In the genomic region with DNA sequence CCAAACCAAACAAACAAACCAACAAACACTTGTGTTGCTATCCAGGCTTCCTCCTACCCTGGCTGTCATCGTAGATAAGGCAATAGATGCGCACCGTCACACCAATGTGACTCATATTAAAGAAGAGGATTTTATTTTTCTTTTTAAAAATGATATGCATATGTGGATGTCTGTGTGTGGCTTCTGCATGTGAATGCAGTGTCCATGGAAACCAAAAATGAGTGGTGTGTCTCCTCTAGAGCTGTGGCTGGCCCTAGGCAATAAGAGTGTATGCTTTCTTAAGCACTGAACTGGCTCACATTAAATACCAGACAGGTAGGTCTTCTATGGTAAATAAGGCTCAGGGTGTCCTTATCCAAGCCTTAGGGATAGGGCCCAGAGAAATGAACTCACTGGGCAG, we compare ENCODE assay signal across 27 mouse cellular contexts. TPM values are rescaled to one million over a fixed set of nuclear protein-coding genes. Genes with fewer than 3 reads are reported as not detected.
DNase-seq lines count a peak whose midpoint lies in the region; ATAC-seq and TF ChIP-seq lines count a peak whose summit lies in the region.
"Had no signal": no experiment of that assay in that cellular context is flagged by ENCODE, and none has a peak within 500 bp of the region (broad histone marks: within the 10 kb centered on the region; RNA-seq: fewer than 3 reads in every experiment).

No protein-coding gene starts in this region.

- no peak overlapping the region for H3K9ac ChIP-seq in kidney, embryonic 15.5 days
- H3K9ac ChIP-seq in liver, embryonic 12.5 days = no peak overlapping the region
- H3K9ac ChIP-seq in liver, postnatal 0 days (replicated peaks) = no peak overlapping the region
- no peak overlapping the region for H3K9ac ChIP-seq in liver, embryonic 16.5 days (ENCODE audit: low read depth, low read length)
- H3K9ac ChIP-seq: heart, embryonic 13.5 days; hindbrain, embryonic 15.5 days; limb, embryonic 12.5 days; neural tube, embryonic 15.5 days; stomach, embryonic 15.5 days had no signal

- 93% methylated on average over 3 of the region's 3 CpGs for WGBS in kidney, embryonic 15.5 days
- WGBS in kidney, adult 2 months = 95% methylated on average over 3 of the region's 3 CpGs
- 67% methylated on average over 3 of the region's 3 CpGs for WGBS in liver, embryonic 12.5 days (ENCODE audit: insufficient replicate concordance)
- WGBS in liver, postnatal 0 days (ENCODE audit: insufficient replicate concordance) = 71% methylated on average over 3 of the region's 3 CpGs
- WGBS in liver, embryonic 16.5 days (ENCODE audit: insufficient replicate concordance) = 39% methylated on average over 3 of the region's 3 CpGs

- H3K27ac ChIP-seq in kidney, embryonic 15.5 days = peak overlapping the region; percentile 59
- H3K27ac ChIP-seq in kidney, adult 2 months (ENCODE audit: insufficient read depth, low read depth, low read length) = no peak overlapping the region
- H3K27ac ChIP-seq in liver, embryonic 12.5 days = peak overlapping the region; percentile 84; the same call in 1 of the 2 replicates
- no peak overlapping the region for H3K27ac ChIP-seq in liver, postnatal 0 days (ENCODE audit: low read depth)
- H3K27ac ChIP-seq in liver, embryonic 16.5 days (ENCODE audit: low read length) = 0 out of 2 replicates have a peak overlapping the region, but pooled peaks have one; percentile 12
- H3K27ac ChIP-seq: heart, embryonic 13.5 days; hindbrain, embryonic 10.5 days; hindbrain, embryonic 15.5 days; limb, embryonic 12.5 days; neural tube, embryonic 15.5 days; stomach, embryonic 15.5 days had no signal

- H3K4me1 ChIP-seq in kidney, embryonic 15.5 days = peaks cover 21% of the 10 kb centered on the region
- no peaks in the 10 kb centered on the region for H3K4me1 ChIP-seq in kidney, adult 2 months (ENCODE audit: control insufficient read depth, insufficient read depth, low read length)
- peaks cover 66% of the 10 kb centered on the region for H3K4me1 ChIP-seq in liver, embryonic 12.5 days
- H3K4me1 ChIP-seq in liver, postnatal 0 days (ENCODE audit: insufficient read depth) = no peaks in the 10 kb centered on the region
- H3K4me1 ChIP-seq in liver, embryonic 16.5 days (ENCODE audit: control insufficient read depth, low read depth, low read length) = peaks cover 29% of the 10 kb centered on the region
- H3K4me1 ChIP-seq: heart, embryonic 13.5 days; hindbrain, embryonic 10.5 days; hindbrain, embryonic 15.5 days; limb, embryonic 12.5 days; neural tube, embryonic 15.5 days had no signal

- no peak for TF ChIP-seq CTCF in kidney, adult 2 months (conservative IDR thresholded peaks at IDR 0.05; ENCODE audit: insufficient read depth, insufficient read length, low read depth, low read length)
- TF ChIP-seq CTCF in liver, postnatal 0 days (IDR thresholded peaks at IDR 0.05; ENCODE audit: low read depth) = no peak

- H3K4me3 ChIP-seq in kidney, embryonic 15.5 days (replicated peaks) = no peak overlapping the region
- no peak overlapping the region for H3K4me3 ChIP-seq in kidney, adult 2 months (ENCODE audit: insufficient read depth, low read depth, low read length)
- no peak overlapping the region for H3K4me3 ChIP-seq in liver, embryonic 12.5 days
- H3K4me3 ChIP-seq in liver, postnatal 0 days (ENCODE audit: low read depth, low read length) = no peak overlapping the region
- H3K4me3 ChIP-seq in liver, embryonic 16.5 days (ENCODE audit: low read depth, low read length) = no peak overlapping the region
- H3K4me3 ChIP-seq: erythroblast, embryonic 14.5 days; heart, embryonic 13.5 days; hindbrain, embryonic 10.5 days; hindbrain, embryonic 15.5 days; limb, embryonic 12.5 days; neural tube, embryonic 15.5 days; stomach, embryonic 15.5 days had no signal

- no peak for TF ChIP-seq POLR2A in kidney, adult 2 months (IDR thresholded peaks at IDR 0.05; ENCODE audit: low read depth, low read length)

- TF ChIP-seq EP300 in liver, postnatal 0 days (IDR thresholded peaks at IDR 0.05; ENCODE audit: low read depth) = no peak

- no peak for DNase-seq in kidney, adult 2 months
- no peak for DNase-seq in liver, postnatal 0 days
- DNase-seq in telencephalon, adult 2 months (ENCODE audit: low read depth, low spot score) = peak; percentile 23
- no peak for DNase-seq in natural killer cell, adult 2 months (ENCODE audit: low spot score in 2 of 2)
- DNase-seq: adrenal gland, adult 2 months; adrenal gland, postnatal 36 days; B cell, adult 2 months; lung, adult 18-20 months; lung, postnatal 4 days; midbrain, embryonic 14.5 days; right cerebral cortex, postnatal 25 days; thymus, postnatal 14 days had no signal

- H3K36me3 ChIP-seq in kidney, embryonic 15.5 days = no peaks in the 10 kb centered on the region
- H3K36me3 ChIP-seq in kidney, adult 2 months (ENCODE audit: control insufficient read depth, insufficient read depth, low read length) = no peaks in the 10 kb centered on the region
- no peaks in the 10 kb centered on the region for H3K36me3 ChIP-seq in liver, embryonic 12.5 days
- no peaks in the 10 kb centered on the region for H3K36me3 ChIP-seq in liver, postnatal 0 days (replicated peaks; ENCODE audit: insufficient read depth, low read length)
- no peaks in the 10 kb centered on the region for H3K36me3 ChIP-seq in liver, embryonic 16.5 days (ENCODE audit: control insufficient read depth, insufficient read depth)
- H3K36me3 ChIP-seq: heart, embryonic 13.5 days; hindbrain, embryonic 10.5 days; hindbrain, embryonic 15.5 days; limb, embryonic 12.5 days; neural tube, embryonic 15.5 days; stomach, embryonic 15.5 days had no signal

- no peak for ATAC-seq in kidney, embryonic 15.5 days (replicated peaks; ENCODE audit: low FRiP score)
- no peak for ATAC-seq in liver, embryonic 12.5 days
- ATAC-seq in liver, postnatal 0 days = no peak
- no peak for ATAC-seq in liver, embryonic 16.5 days (ENCODE audit: low read depth)
- ATAC-seq: activated CD4-positive, CD25-positive, alpha-beta regulatory T cell, adult 4 months; inflammation-experienced regulatory T-cells, adult 6 months; lung, postnatal 0 days had no signal

- no peak overlapping the region for H3K4me2 ChIP-seq in kidney, embryonic 15.5 days
- no peak overlapping the region for H3K4me2 ChIP-seq in liver, embryonic 12.5 days
- no peak overlapping the region for H3K4me2 ChIP-seq in liver, postnatal 0 days (ENCODE audit: low read depth, low read length)
- no peak overlapping the region for H3K4me2 ChIP-seq in liver, embryonic 16.5 days (ENCODE audit: low read depth, low read length)
- H3K4me2 ChIP-seq: heart, embryonic 13.5 days; hindbrain, embryonic 15.5 days; limb, embryonic 12.5 days; neural tube, embryonic 15.5 days; stomach, embryonic 15.5 days had no signal

- H3K27me3 ChIP-seq in kidney, embryonic 15.5 days = no peaks in the 10 kb centered on the region
- no peaks in the 10 kb centered on the region for H3K27me3 ChIP-seq in kidney, adult 2 months (replicated peaks; ENCODE audit: control insufficient read depth, insufficient read depth, low read length)
- 0 out of 2 replicates have a peak, but pooled peaks cover 5% of the 10 kb centered on the region for H3K27me3 ChIP-seq in liver, embryonic 12.5 days (replicated peaks)
- H3K27me3 ChIP-seq in liver, postnatal 0 days (ENCODE audit: insufficient read depth, low read length) = 0 out of 2 replicates have a peak, but pooled peaks cover 3% of the 10 kb centered on the region
- no peaks in the 10 kb centered on the region for H3K27me3 ChIP-seq in liver, embryonic 16.5 days (ENCODE audit: control insufficient read depth, insufficient read depth, low read depth, low read length)
- H3K27me3 ChIP-seq: hindbrain, embryonic 15.5 days; limb, embryonic 12.5 days; neural tube, embryonic 15.5 days; stomach, embryonic 15.5 days had no signal

- 0 out of 2 replicates have a peak, but pooled peaks cover 1% of the 10 kb centered on the region for H3K9me3 ChIP-seq in kidney, embryonic 15.5 days (replicated peaks)
- peaks cover 2% of the 10 kb centered on the region for H3K9me3 ChIP-seq in liver, embryonic 12.5 days (replicated peaks)
- no peaks in the 10 kb centered on the region for H3K9me3 ChIP-seq in liver, postnatal 0 days (ENCODE audit: low read length)
- no peaks in the 10 kb centered on the region for H3K9me3 ChIP-seq in liver, embryonic 16.5 days (replicated peaks; ENCODE audit: control insufficient read depth, low read length)
- H3K9me3 ChIP-seq: hindbrain, embryonic 10.5 days; hindbrain, embryonic 15.5 days; limb, embryonic 12.5 days; neural tube, embryonic 15.5 days; stomach, embryonic 15.5 days had no signal

RNA-seq across cellular contexts. Expression of a gene that starts 7.6 kb away (rescaled TPM):
- 52.5 and 53.5 TPM in 2 replicates for polyA plus RNA-seq in kidney, embryonic 15.5 days (2015; fragmentation: Nextera tagmentation; extraction: Ambion mirVana)
- polyA plus RNA-seq in kidney, adult 2 months (2012; rRNA removed) = 38.8 and 52.7 TPM in 2 replicates
- polyA plus RNA-seq in liver, embryonic 12.5 days (2016; fragmentation: Nextera tagmentation; extraction: Ambion mirVana) = 8.9 and 11.6 TPM in 2 replicates
- polyA plus RNA-seq in liver, postnatal 0 days (2015; fragmentation: Nextera tagmentation; extraction: Ambion mirVana) = 11.5 and 13.0 TPM in 2 replicates
- 10.1 and 12.0 TPM in 2 replicates for polyA plus RNA-seq in liver, embryonic 16.5 days (2015; fragmentation: Nextera tagmentation; extraction: Ambion mirVana)
- polyA plus RNA-seq: inflammation-experienced regulatory T-cells, adult 6 months had no signal

RNA-seq across cellular contexts. Expression of a gene that starts 13.6 kb away (rescaled TPM):
- polyA plus RNA-seq in kidney, embryonic 15.5 days (2015; fragmentation: Nextera tagmentation; extraction: Ambion mirVana) = 0.06 TPM in 1 of 2 replicates, not detected in the other
- polyA plus RNA-seq in kidney, adult 2 months (2012; rRNA removed) = 0.58 TPM in 1 of 2 replicates, not detected in the other
- polyA plus RNA-seq in liver, embryonic 12.5 days (2016; fragmentation: Nextera tagmentation; extraction: Ambion mirVana) = not detected in 2 replicates
- not detected in 2 replicates for polyA plus RNA-seq in liver, postnatal 0 days (2015; fragmentation: Nextera tagmentation; extraction: Ambion mirVana)
- polyA plus RNA-seq in liver, embryonic 16.5 days (2015; fragmentation: Nextera tagmentation; extraction: Ambion mirVana) = 0.07 TPM in 1 of 2 replicates, not detected in the other
- polyA plus RNA-seq: activated CD4-positive, CD25-positive, alpha-beta regulatory T cell, adult 4 months; embryonic facial prominence, embryonic 14.5 days; erythroblast, embryonic 14.5 days; forebrain, embryonic 11.5 days; heart, embryonic 13.5 days; hindbrain, embryonic 10.5 days; hindbrain, embryonic 15.5 days; inflammation-experienced regulatory T-cells, adult 6 months; limb, embryonic 12.5 days; midbrain, embryonic 14.5 days had no signal

Comparison
In these comparisons a context has a peak if more than half of its experiments do, and no peak if none do; other contexts are left out.
1. H3K27ac ChIP-seq: peak in kidney, embryonic 15.5 days (single experiment), liver, embryonic 12.5 days (single experiment) and liver, embryonic 16.5 days (single experiment); none in kidney, adult 2 months (single experiment) and liver, postnatal 0 days (single experiment).